Mouse (Mus musculus) heart, embryonic 11.5 days (tissue): ENCODE measurements at regions not wholly inside any gene's neighbourhood (a gene's known extent, or its start where the extent isn't known, plus 50 kb on each side); places are given as distances from the start of the nearest gene placed in this dataset.

Experiments used
- ATAC-seq: fragments of 200-750 bp; cut with Nextera tagmentation; replicated peaks from 2 replicates; pipeline ENCODE4 v1.8.0; 2017; ENCODE audit warnings: moderate library complexity; ENCODE audit not compliant: insufficient number of reproducible peaks, low FRiP score, low TSS enrichment
- H3K27ac ChIP-seq: fragments of 300-500 bp; sonication (generic); 2 replicates; pipeline ENCODE4 v1.5.1; 2014; ENCODE audit warnings: mild to moderate bottlenecking, low read depth, low read length
- H3K27me3 ChIP-seq: fragments of 300-500 bp; sonication (generic); 2 replicates; pipeline ENCODE4 v1.6.1; 2014; ENCODE audit warnings: mild to moderate bottlenecking, low read length, mixed read lengths; ENCODE audit not compliant: control insufficient read depth, insufficient read depth
- H3K36me3 ChIP-seq: fragments of 300-500 bp; sonication (generic); 2 replicates; pipeline ENCODE4 v1.6.1; 2014; ENCODE audit warnings: mild to moderate bottlenecking, low read length, moderate library complexity, mixed read lengths; ENCODE audit not compliant: control insufficient read depth, insufficient read depth
- H3K4me1 ChIP-seq: fragments of 300-500 bp; sonication (generic); 2 replicates; pipeline ENCODE4 v1.6.1; 2014; ENCODE audit warnings: low read length; ENCODE audit not compliant: control insufficient read depth, insufficient read depth
- H3K4me2 ChIP-seq: fragments of 300-500 bp; sonication (generic); 2 replicates; pipeline ENCODE4 v1.6.1; 2014; ENCODE audit warnings: mild to moderate bottlenecking, moderate library complexity
- H3K4me3 ChIP-seq: fragments of 300-500 bp; sonication (generic); 2 replicates; pipeline ENCODE4 v1.5.1; 2014; ENCODE audit warnings: low read depth, low read length
- H3K9ac ChIP-seq: fragments of 300-500 bp; sonication (generic); 2 replicates; pipeline ENCODE4 v1.6.1; 2014; ENCODE audit warnings: mild to moderate bottlenecking, low read depth, low read length, moderate library complexity
- H3K9me3 ChIP-seq: fragments of 300-500 bp; sonication (generic); replicated peaks from 2 replicates; pipeline ENCODE4 v1.6.1; 2016; ENCODE audit warnings: low read length; ENCODE audit not compliant: control insufficient read depth
- WGBS: fragments of 180-500 bp; shearing (Covaris S2); extraction: QIAGEN DNeasy Blood & Tissue Kit; methylation state at CpG from one replicate; pipeline ENCODE4 v1.1.7; 2014; ENCODE audit not compliant: insufficient replicate concordance; 5-methylcytosine and 5-hydroxymethylcytosine counted together

DNA sequence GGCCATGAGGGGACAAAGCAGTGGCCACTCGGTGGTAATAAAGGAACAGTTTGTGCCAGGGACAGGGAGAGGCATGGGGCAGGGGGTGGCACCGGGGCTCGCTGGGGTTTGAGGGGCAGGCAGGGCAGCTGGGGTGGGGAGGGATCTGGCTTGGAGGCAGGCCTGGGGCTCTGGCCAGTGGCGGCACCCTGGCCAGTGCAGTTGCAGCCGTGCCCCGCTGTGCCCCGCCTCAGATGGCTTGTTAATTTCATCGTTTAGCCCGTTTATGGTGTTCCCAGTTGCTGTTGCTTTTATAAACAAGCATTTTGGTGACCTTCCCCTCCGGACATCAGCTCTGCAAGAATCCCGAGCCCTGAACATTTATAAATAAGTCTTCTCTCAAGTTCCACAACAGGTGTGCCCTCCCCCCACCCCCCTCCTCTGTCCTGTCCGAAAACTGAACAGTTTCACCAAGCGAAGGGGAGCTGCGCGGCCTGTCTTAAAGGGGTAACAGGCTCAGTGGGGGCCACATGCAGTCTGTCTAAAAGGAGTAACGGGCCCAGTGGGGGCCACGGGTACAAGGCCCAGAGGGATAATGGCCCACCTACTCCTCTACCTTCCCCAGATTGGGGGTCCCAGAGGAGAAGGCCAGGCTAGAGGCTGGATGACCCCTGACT is 51.0 kb upstream of the Casz1 start:
- WGBS: 71% methylated on average over 17 of the region's 17 CpGs
- Histone ChIP-seq H3K9ac (no peak overlapping the region), H3K27me3 (no peaks in the 10 kb centered on the region), H3K4me1 (peaks cover 12% of the 10 kb centered on the region), H3K9me3 (no peaks in the 10 kb centered on the region), H3K36me3 (no peaks in the 10 kb centered on the region), H3K4me3 (no peak overlapping the region), H3K4me2 (no peak overlapping the region), H3K27ac (no peak overlapping the region)
- ATAC-seq: no peak

DNA sequence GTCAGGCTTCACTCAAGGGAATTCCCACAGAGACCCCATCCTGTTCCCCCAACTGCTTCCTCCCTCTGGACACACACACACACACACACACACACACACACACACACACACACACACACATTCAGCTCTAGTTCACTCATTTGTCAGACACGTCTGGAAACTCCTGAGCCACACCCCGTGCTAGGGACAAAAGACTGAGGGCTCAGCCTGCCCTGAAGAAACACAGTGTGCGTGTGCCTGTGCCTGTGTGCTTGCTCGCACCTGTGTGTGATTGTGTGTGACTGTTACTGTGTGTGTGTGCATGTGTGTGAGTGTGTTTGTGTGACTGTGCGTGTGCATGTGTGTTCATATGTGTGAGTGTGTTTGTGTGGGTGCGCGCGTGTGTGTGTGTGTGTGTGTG is 50.4 kb upstream of the Casz1 start:
- 77% methylated on average over 8 of the region's 8 CpGs for WGBS
- Histone ChIP-seq H3K27ac (no peak overlapping the region), H3K4me2 (no peak overlapping the region)

More for the DNA sequence above, 50.4 kb upstream of the Casz1 start:
- no peak for ATAC-seq
- no peaks in the 10 kb centered on the region for H3K36me3 ChIP-seq
- H3K9ac ChIP-seq: no peak overlapping the region
- peaks cover 8% of the 10 kb centered on the region for H3K4me1 ChIP-seq
- H3K4me3 ChIP-seq: no peak overlapping the region
- no peaks in the 10 kb centered on the region for H3K9me3 ChIP-seq
- H3K27me3 ChIP-seq: no peaks in the 10 kb centered on the region
